Mouse (Mus musculus) liver, embryonic 13.5 days (tissue): Measurements from ENCODE around the gene Mitf. TPM values are rescaled to one million over a fixed set of nuclear protein-coding genes. Genes with fewer than 3 reads are reported as not detected.

Experiments used
- ATAC-seq: fragments of 200-750 bp; cut with Nextera tagmentation; 2 replicates; pipeline ENCODE4 v1.8.0; 2017; ENCODE audit warnings: low read depth, mild to moderate bottlenecking, moderate number of reproducible peaks, moderate library complexity
- DNase-seq: peaks from one replicate; pipeline ENCODE4 v3.0.0; 2022
- H3K27ac ChIP-seq: fragments of 300-500 bp; sonication (generic); 2 replicates; pipeline ENCODE4 v1.5.1; 2015; ENCODE audit warnings: moderate library complexity, mild to moderate bottlenecking, inconsistent platforms
- H3K27me3 ChIP-seq: fragments of 300-500 bp; sonication (generic); 2 replicates; pipeline ENCODE4 v1.6.1; 2015; ENCODE audit warnings: mild to moderate bottlenecking, inconsistent platforms
- H3K36me3 ChIP-seq: fragments of 300-500 bp; sonication (generic); 2 replicates; pipeline ENCODE4 v1.6.1; 2015; ENCODE audit warnings: mild to moderate bottlenecking, inconsistent platforms
- H3K4me1 ChIP-seq: fragments of 300-500 bp; sonication (generic); replicated peaks from 2 replicates; pipeline ENCODE4 v1.6.1; 2015; ENCODE audit warnings: inconsistent platforms
- H3K4me2 ChIP-seq: fragments of 300-500 bp; sonication (generic); 2 replicates; pipeline ENCODE4 v1.6.1; 2015; ENCODE audit warnings: inconsistent platforms, mild to moderate bottlenecking, moderate library complexity
- H3K4me3 ChIP-seq: fragments of 300-500 bp; sonication (generic); replicated peaks from 2 replicates; pipeline ENCODE4 v1.5.1; 2015; ENCODE audit warnings: mild to moderate bottlenecking, inconsistent platforms
- H3K9ac ChIP-seq: fragments of 300-500 bp; sonication (generic); 2 replicates; pipeline ENCODE4 v1.6.1; 2015; ENCODE audit warnings: mild to moderate bottlenecking, inconsistent platforms
- H3K9me3 ChIP-seq: fragments of 300-500 bp; sonication (generic); replicated peaks from 2 replicates; pipeline ENCODE4 v1.6.1; 2016; ENCODE audit warnings: inconsistent platforms
- WGBS: fragments of 180-500 bp; shearing (Covaris S2); methylation state at CpG from one replicate; pipeline ENCODE4 v1.1.7; 2015; ENCODE audit not compliant: insufficient replicate concordance; 5-methylcytosine and 5-hydroxymethylcytosine counted together
- polyA plus RNA-seq: library from polyadenylated mRNA; unstranded; fragments of >200 nt; fragmentation: Nextera tagmentation; extraction: Ambion mirVana; gene quantifications from 2 replicates; pipeline ENCODE4 v1.2.1, GENCODE M21; 2015

Gene Mitf
- polyA plus RNA-seq, 1 experiment from 2014 or later: 0.45 TPM

DNA sequence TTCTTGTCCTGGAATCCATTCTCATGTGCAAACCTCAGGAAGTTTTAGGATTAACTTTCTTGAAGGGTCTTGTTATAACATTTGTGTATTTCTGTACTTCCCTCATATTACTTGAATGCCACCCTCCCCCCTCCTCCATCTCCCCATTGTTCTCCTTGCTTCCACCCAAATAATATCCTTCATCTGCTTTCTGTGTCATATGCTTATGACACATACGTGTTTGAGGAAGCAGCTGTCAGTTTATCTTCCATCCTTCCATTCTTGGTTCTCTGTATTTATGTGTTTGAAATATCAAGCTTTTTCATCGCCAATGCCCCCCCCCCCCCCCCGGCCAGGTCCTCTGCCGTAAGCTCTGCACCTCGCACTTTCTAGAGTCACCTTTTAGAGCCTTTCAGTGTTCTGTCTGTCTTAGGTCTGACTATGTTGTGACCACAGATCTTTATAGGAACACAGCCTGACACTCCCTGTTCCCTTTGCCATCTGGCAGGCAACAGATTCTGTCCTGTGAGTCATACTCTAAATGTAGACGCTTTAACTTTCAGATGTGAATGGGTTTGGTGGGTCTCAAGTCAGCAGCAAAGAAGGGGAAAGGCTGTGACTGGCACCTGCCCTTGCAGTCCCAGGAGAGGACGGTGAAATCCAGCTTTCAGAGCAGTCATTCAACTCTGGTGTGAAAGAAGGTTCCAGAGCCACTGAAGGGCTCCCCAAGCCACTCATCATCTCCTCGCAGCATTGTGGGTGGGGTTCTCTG, 48.7 kb downstream of the Mitf start:
- no peaks in the 10 kb centered on the region for H3K4me1 ChIP-seq
- H3K27me3 ChIP-seq: no peaks in the 10 kb centered on the region
- DNase-seq (no peak), ATAC-seq (no peak)
- H3K9ac ChIP-seq: no peak overlapping the region
- WGBS: 52% methylated on average over 8 of the region's 8 CpGs
- H3K27ac ChIP-seq: no peak overlapping the region
- H3K4me2 ChIP-seq: no peak overlapping the region
- no peaks in the 10 kb centered on the region for H3K9me3 ChIP-seq
- no peak overlapping the region for H3K4me3 ChIP-seq
- H3K36me3 ChIP-seq: no peaks in the 10 kb centered on the region

DNA sequence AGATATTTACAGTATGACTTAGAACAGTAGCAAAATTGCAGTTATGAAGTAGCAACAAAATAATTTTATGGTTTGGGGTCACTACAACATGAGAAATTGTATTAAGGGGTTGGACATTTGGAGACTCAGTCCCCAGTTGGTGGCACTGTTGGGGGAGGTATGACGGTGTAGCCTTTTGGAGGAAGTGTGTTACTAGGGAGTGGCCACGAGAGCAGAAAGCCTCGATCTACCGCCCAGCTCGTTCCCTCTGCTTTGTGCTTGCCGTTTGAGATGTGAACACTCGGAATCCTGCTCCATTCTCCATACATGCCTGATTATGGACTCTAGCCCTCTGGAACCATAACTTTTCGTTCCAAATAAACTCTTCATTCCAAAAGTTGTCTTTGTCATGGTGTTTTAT, 49.6 kb downstream of the Mitf start:
- H3K4me3 ChIP-seq: no peak overlapping the region
- no peaks in the 10 kb centered on the region for H3K27me3 ChIP-seq
- WGBS: 40% methylated on average over 8 of the region's 8 CpGs
- DNase-seq (no peak), ATAC-seq (no peak)
- no peaks in the 10 kb centered on the region for H3K9me3 ChIP-seq
- no peaks in the 10 kb centered on the region for H3K36me3 ChIP-seq
- no peak overlapping the region for H3K4me2 ChIP-seq
- H3K27ac ChIP-seq: no peak overlapping the region
- H3K9ac ChIP-seq: no peak overlapping the region
- no peaks in the 10 kb centered on the region for H3K4me1 ChIP-seq

DNA sequence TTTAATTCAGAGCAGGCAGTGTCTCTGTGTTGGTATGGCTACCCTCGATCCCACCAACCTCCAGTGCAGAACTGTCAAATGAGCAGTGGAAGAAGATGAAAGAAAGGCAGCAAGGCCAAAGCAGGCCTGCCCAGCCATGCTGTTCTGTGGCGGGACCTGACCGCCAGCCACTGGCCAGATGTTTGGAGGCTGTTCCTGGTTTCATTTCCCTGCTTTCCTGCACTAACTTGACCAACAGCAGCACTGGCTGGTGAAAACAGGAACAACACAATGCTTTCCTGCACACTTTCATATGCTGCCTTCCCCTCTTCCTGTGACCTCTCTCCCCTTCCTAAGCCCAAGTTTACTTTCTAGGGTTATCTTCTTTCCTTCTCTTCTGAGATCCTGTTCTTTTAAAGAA, 50.8 kb downstream of the Mitf start:
- Histone ChIP-seq H3K4me3 (no peak overlapping the region), H3K4me2 (no peak overlapping the region), H3K9ac (no peak overlapping the region), H3K9me3 (no peaks in the 10 kb centered on the region), H3K27ac (no peak overlapping the region), H3K36me3 (no peaks in the 10 kb centered on the region), H3K27me3 (no peaks in the 10 kb centered on the region), H3K4me1 (no peaks in the 10 kb centered on the region)
- WGBS: 58% methylated on average over 3 of the region's 3 CpGs
- DNase-seq (no peak), ATAC-seq (no peak)

DNA sequence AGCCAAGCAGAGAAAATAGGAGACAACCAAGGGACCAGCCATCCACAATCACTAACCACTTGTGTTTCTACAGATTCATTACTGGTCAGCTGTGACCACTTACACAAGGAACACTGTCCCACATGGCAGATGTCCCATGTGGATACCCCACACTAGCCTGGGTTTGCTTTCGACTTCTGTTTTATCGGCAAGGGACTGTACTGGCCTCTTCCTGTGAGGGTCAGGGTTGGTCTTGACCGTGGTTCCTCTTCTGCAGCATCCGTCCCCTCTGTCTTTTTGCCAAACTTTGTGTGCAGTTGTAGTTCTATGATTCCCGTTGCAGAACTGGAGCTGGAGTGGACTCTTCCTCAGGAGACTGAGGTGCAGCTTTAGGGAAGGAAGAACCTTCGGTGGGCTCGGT, 59.7 kb downstream of the Mitf start:
- Histone ChIP-seq H3K9me3 (no peaks in the 10 kb centered on the region), H3K9ac (no peak overlapping the region), H3K4me2 (no peak overlapping the region), H3K27me3 (no peaks in the 10 kb centered on the region), H3K4me3 (no peak overlapping the region), H3K36me3 (no peaks in the 10 kb centered on the region), H3K4me1 (no peaks in the 10 kb centered on the region), H3K27ac (no peak overlapping the region)
- DNase-seq: no peak
- ATAC-seq: no peak
- 18% methylated on average over 7 of the region's 7 CpGs for WGBS

DNA sequence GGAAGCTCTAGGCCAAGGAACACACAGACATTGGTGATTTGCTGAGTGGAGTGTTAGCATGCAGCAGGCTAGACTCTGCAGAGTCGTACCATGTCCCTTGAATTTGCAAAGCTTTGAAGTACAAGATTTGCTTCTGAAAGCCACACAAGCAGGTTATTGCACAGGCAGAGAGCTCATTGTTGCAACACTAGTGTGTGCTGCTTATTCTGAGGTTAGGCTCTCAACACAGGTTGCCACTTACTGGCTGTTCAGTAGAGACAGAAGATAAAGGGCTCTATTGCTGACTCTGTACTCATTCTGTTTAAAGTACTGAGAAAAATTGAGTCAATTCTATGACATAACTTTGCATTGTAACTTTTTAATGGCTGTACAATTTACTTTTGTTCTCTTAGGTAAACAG, 61.2 kb downstream of the Mitf start:
- DNase-seq (no peak), ATAC-seq (no peak)
- H3K27me3 ChIP-seq: no peaks in the 10 kb centered on the region
- 63% methylated on average over 1 of the region's 1 CpGs for WGBS
- no peaks in the 10 kb centered on the region for H3K4me1 ChIP-seq
- no peaks in the 10 kb centered on the region for H3K9me3 ChIP-seq
- no peak overlapping the region for H3K9ac ChIP-seq
- H3K27ac ChIP-seq: no peak overlapping the region
- H3K4me3 ChIP-seq: no peak overlapping the region
- H3K4me2 ChIP-seq: no peak overlapping the region
- no peaks in the 10 kb centered on the region for H3K36me3 ChIP-seq

DNA sequence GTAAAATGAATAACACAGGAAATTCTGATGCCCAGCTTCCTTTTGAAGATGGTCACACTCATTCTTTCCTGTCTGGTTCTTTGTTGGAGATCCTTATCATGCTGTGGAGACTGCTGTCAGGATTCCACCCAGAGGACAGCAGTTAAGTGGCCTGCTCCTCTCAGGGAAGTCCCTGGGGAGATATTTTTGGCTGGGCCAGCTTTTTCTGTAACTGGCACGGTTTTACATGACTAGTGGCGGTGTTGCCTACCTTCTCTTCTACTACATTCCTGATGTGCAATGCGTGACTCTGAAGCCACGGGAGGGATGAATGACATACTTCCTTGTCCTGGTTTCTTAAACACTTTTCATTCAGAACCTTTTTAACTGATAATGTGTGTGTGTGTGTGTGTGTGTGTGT, 63.1 kb downstream of the Mitf start:
- H3K4me3 ChIP-seq: no peak overlapping the region
- no peak overlapping the region for H3K9ac ChIP-seq
- H3K4me2 ChIP-seq: no peak overlapping the region
- H3K36me3 ChIP-seq: no peaks in the 10 kb centered on the region
- WGBS: 56% methylated on average over 4 of the region's 4 CpGs
- H3K27ac ChIP-seq: no peak overlapping the region
- DNase-seq: no peak
- H3K9me3 ChIP-seq: no peaks in the 10 kb centered on the region
- no peaks in the 10 kb centered on the region for H3K27me3 ChIP-seq
- H3K4me1 ChIP-seq: no peaks in the 10 kb centered on the region
- ATAC-seq: no peak

DNA sequence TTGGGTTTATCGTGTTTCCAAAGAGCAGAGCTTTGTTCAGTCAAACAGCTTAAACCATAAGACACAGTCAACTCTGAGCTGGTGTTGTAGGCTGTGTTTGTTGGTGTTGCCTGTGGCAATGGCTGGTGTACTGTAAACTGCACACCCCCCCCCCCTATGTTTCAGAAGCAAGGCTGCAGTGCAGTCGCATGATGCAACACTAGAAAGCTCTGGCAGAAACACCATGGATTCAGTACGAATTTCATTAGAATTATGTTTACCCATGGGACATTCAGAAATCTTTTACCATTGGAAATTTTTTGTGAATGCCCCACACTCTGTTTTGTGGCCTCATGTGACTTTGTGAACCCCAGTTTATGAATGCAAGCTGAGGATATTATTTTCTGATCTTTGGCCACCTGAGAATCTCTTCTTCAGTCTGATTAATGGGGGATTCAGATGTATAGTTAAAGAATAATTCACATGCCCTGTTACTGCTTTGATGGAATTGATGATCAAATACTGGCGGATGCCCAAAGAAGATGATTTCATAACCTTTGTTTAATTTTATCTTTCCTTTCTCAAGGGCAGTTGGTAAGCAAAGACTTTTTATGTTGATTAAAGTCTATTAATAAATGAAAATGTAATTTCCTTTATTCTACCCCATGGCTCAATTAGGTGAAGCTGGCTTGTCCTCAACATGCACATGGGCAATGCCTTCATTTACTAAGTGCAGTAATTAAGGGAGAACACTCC, 64.6 kb downstream of the Mitf start:
- Histone ChIP-seq H3K9me3 (no peaks in the 10 kb centered on the region), H3K27me3 (no peaks in the 10 kb centered on the region), H3K4me2 (no peak overlapping the region), H3K36me3 (no peaks in the 10 kb centered on the region), H3K4me1 (no peaks in the 10 kb centered on the region), H3K9ac (no peak overlapping the region), H3K27ac (no peak overlapping the region), H3K4me3 (no peak overlapping the region)
- WGBS: 70% methylated on average over 4 of the region's 4 CpGs
- DNase-seq: no peak
- no peak for ATAC-seq

DNA sequence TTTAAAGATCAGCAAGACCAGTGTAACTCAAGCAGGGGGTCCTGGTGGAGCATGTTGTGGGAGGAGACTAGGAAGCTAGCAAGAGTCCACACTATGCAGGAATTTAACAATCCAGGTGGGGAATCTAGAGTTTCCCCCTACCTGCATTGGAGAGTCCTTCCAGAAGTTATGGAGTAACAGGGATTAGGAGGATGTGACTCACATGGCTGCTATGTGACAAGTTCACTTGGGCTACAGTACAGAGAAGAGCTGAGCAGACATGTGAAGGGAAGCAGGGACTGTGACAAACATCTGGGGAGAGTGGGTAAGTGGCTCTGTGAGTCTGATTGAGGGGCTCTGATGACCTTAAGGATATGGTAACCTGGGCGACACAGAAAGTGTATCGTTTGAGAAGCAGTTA, 66.2 kb downstream of the Mitf start:
- no peak for ATAC-seq
- no peak for DNase-seq
- Histone ChIP-seq H3K9me3 (no peaks in the 10 kb centered on the region), H3K27me3 (no peaks in the 10 kb centered on the region), H3K4me3 (no peak overlapping the region), H3K4me1 (peaks cover 6% of the 10 kb centered on the region), H3K27ac (no peak overlapping the region), H3K4me2 (no peak overlapping the region), H3K9ac (no peak overlapping the region), H3K36me3 (no peaks in the 10 kb centered on the region)
- WGBS: 59% methylated on average over 2 of the region's 2 CpGs

DNA sequence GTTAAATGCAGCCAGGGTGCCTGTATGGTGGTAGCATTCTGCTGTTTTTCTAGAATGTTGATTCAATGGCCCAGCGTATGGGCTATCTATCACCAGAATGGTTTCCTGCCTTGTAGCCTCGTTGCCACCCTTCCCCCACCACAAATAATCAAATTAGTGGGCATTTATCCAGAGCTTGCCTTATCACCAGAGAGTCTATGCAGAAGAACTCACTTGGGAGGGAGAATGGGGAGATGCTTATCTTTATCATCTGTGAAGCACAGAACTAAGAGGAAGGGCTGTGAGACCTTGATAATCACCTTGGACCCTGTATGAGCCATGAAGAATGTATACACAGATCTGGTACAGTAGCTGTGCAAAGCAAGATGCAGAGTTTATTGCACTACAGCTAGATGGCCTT, 70.1 kb downstream of the Mitf start:
- no peak overlapping the region for H3K27ac ChIP-seq
- H3K9ac ChIP-seq: no peak overlapping the region
- H3K36me3 ChIP-seq: no peaks in the 10 kb centered on the region
- DNase-seq: peak; percentile 1
- ATAC-seq: peak; percentile 59; the same call in 1 of the 2 replicates
- no peaks in the 10 kb centered on the region for H3K27me3 ChIP-seq
- no peak overlapping the region for H3K4me3 ChIP-seq
- WGBS: 18% methylated on average over 2 of the region's 2 CpGs
- no peaks in the 10 kb centered on the region for H3K9me3 ChIP-seq
- no peak overlapping the region for H3K4me2 ChIP-seq
- H3K4me1 ChIP-seq: peaks cover 6% of the 10 kb centered on the region

DNA sequence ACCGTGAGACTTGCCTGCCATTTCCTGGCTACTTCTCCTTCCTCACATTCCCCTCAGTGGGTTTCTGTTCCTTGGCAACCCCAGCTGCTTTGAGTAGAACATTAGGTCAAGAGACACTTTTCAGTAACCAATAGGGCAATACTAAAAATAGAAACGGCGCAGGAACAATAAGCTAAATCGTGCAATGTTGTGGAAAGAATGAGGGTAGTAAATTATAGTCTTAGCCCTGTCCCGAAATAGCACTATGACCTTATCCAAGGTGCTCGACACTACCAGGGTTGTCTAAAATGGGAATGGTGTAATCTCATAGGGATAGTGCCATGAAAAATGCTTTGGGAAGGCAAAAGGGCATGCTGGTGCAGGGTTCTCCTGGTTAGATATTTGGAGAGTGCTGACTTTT, 70.6 kb downstream of the Mitf start:
- Histone ChIP-seq H3K27ac (no peak overlapping the region), H3K4me2 (no peak overlapping the region), H3K27me3 (no peaks in the 10 kb centered on the region), H3K36me3 (no peaks in the 10 kb centered on the region), H3K9ac (no peak overlapping the region), H3K4me1 (peaks cover 6% of the 10 kb centered on the region), H3K9me3 (no peaks in the 10 kb centered on the region), H3K4me3 (no peak overlapping the region)
- ATAC-seq (no peak), DNase-seq (no peak)
- 49% methylated on average over 6 of the region's 6 CpGs for WGBS

DNA sequence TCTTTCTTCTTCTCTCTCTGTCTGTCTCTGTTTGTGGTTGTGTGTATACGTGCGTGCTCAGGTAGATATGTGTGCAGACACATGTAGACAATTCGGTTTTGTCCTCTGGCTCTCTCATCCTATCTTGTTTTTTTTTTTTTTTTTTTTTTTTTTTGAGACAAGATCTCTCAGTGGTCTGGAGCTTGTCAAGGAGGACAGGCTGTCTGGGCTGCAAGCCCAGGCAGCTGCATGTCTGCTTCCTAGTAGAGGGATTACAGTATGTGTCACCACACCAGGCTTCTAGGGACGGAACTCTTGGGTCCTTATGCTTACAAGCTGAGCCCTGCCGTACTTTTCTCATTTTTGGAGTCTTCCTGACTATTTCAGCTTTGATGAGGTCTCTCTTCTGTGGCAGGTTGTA, 73.5 kb downstream of the Mitf start:
- DNase-seq (no peak), ATAC-seq (no peak)
- H3K36me3 ChIP-seq: no peaks in the 10 kb centered on the region
- no peak overlapping the region for H3K27ac ChIP-seq
- H3K4me1 ChIP-seq: peaks cover 6% of the 10 kb centered on the region
- H3K4me2 ChIP-seq: no peak overlapping the region
- no peaks in the 10 kb centered on the region for H3K27me3 ChIP-seq
- no peaks in the 10 kb centered on the region for H3K9me3 ChIP-seq
- no peak overlapping the region for H3K4me3 ChIP-seq
- H3K9ac ChIP-seq: no peak overlapping the region
- WGBS: 46% methylated on average over 5 of the region's 5 CpGs

DNA sequence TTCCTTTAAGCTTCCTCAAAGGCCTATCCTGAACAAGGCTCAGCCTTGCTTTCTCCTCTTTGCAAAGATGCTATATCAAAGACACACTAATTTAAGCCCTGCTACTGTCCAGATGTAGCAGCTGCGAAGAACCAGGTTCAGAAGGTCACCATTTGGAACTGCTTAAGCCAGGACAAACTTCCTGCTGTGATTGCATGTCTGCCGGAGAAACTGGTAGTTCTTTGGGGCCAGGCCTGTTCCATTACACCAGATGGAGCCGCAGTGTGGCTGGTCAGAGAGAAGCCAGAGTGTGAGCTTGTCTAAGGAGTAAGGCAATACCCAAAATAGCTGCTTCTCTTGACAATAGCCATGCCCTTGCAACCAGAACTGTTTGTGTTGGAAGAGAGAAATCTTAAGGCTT, 75.1 kb downstream of the Mitf start:
- Histone ChIP-seq H3K36me3 (no peaks in the 10 kb centered on the region), H3K9me3 (no peaks in the 10 kb centered on the region), H3K9ac (no peak overlapping the region), H3K4me2 (no peak overlapping the region), H3K4me1 (peaks cover 5% of the 10 kb centered on the region), H3K27me3 (no peaks in the 10 kb centered on the region), H3K27ac (no peak overlapping the region), H3K4me3 (no peak overlapping the region)
- WGBS: 60% methylated on average over 3 of the region's 3 CpGs
- no peak for DNase-seq
- no peak for ATAC-seq
